Mouse (Mus musculus) liver, embryonic 12.5 days (tissue): Measurements from ENCODE around the gene Tpm3. TPM values are rescaled to one million over a fixed set of nuclear protein-coding genes. Genes with fewer than 3 reads are reported as not detected.

ENCODE experiments used
- ATAC-seq: fragments of 200-750 bp; cut with Nextera tagmentation; 2 replicates; pipeline ENCODE4 v1.8.0; 2017; ENCODE audit warnings: moderate number of reproducible peaks, mild to moderate bottlenecking, moderate library complexity
- H3K27ac ChIP-seq: fragments of 300-500 bp; sonication (generic); 2 replicates; pipeline ENCODE4 v1.5.1; 2016; ENCODE audit warnings: mild to moderate bottlenecking
- H3K27me3 ChIP-seq: fragments of 300-500 bp; sonication (generic); replicated peaks from 2 replicates; pipeline ENCODE4 v1.6.1; 2016; ENCODE audit warnings: mild to moderate bottlenecking, moderate library complexity
- H3K36me3 ChIP-seq: fragments of 300-500 bp; sonication (generic); 2 replicates; pipeline ENCODE4 v1.6.1; 2016; ENCODE audit warnings: mild to moderate bottlenecking, moderate library complexity
- H3K4me1 ChIP-seq: fragments of 300-500 bp; sonication (generic); 2 replicates; pipeline ENCODE4 v1.6.1; 2016
- H3K4me2 ChIP-seq: fragments of 300-500 bp; sonication (generic); 2 replicates; pipeline ENCODE4 v1.6.1; 2016; ENCODE audit warnings: mild to moderate bottlenecking, moderate library complexity
- H3K4me3 ChIP-seq: fragments of 300-500 bp; sonication (generic); 2 replicates; pipeline ENCODE4 v1.5.1; 2016; ENCODE audit warnings: mild to moderate bottlenecking, moderate library complexity
- H3K9ac ChIP-seq: fragments of 300-500 bp; sonication (generic); 2 replicates; pipeline ENCODE4 v1.6.1; 2016; ENCODE audit warnings: mild to moderate bottlenecking, moderate library complexity
- H3K9me3 ChIP-seq: fragments of 300-500 bp; sonication (generic); replicated peaks from 2 replicates; pipeline ENCODE4 v1.6.1; 2016; ENCODE audit warnings: mild to moderate bottlenecking, moderate library complexity
- WGBS: fragments of 180-500 bp; shearing (Covaris S2); methylation state at CpG from one replicate; pipeline ENCODE4 v1.1.7; 2016; ENCODE audit not compliant: insufficient replicate concordance; 5-methylcytosine and 5-hydroxymethylcytosine counted together
- polyA plus RNA-seq: library from polyadenylated mRNA; unstranded; fragments of >200 nt; fragmentation: Nextera tagmentation; extraction: Ambion mirVana; gene quantifications from 2 replicates; pipeline ENCODE4 v1.2.1, GENCODE M21; 2016

Tpm3 gene
- 299 and 315 TPM in 2 replicates for polyA plus RNA-seq

GRCm38 (mm10) chr3:90072294-90072693, at the start of gene Tpm3:
Gene Tpm3 (plus strand): TSS chr3:90072649.
- no peaks in the 10 kb centered on the region for H3K9me3 ChIP-seq
- H3K9ac ChIP-seq, result no peak within 1 kb of the TSS
- 42% methylated on average over 4 of the region's 4 CpGs for WGBS
- H3K36me3 ChIP-seq, result no peaks in the 10 kb centered on the region
- H3K27ac ChIP-seq, result no peak within 1 kb of the TSS
- H3K27me3 ChIP-seq, result peaks cover 4% of the 10 kb centered on the region; the same call in 1 of the 2 replicates
- no peak within 1 kb of the TSS for H3K4me3 ChIP-seq
- no peak within 1 kb of the TSS for H3K4me2 ChIP-seq
- no peak for ATAC-seq
- peaks cover 5% of the 10 kb centered on the region for H3K4me1 ChIP-seq

- Histone ChIP-seq H3K4me1 (no peaks in the 10 kb centered on the region), H3K9me3 (no peaks in the 10 kb centered on the region), H3K27me3 (no peaks in the 10 kb centered on the region), H3K4me2 (no peak overlapping the region), H3K27ac (no peak overlapping the region), H3K9ac (no peak overlapping the region), H3K4me3 (no peak overlapping the region), H3K36me3 (peaks cover 94% of the 10 kb centered on the region)
- WGBS, result 76% methylated on average over 2 of the region's 2 CpGs
- ATAC-seq, result no peak
Observed at GRCm38 (mm10) chr3:90034653-90035052, 37.8 kb upstream of the Tpm3 start.

GRCm38 (mm10) chr3:90036263-90036662, 36.2 kb upstream of the Tpm3 start:
- ATAC-seq, result no peak
- Histone ChIP-seq H3K27me3 (no peaks in the 10 kb centered on the region), H3K4me2 (no peak overlapping the region), H3K4me1 (no peaks in the 10 kb centered on the region), H3K27ac (no peak overlapping the region), H3K9ac (no peak overlapping the region), H3K9me3 (no peaks in the 10 kb centered on the region), H3K36me3 (peaks cover 92% of the 10 kb centered on the region), H3K4me3 (no peak overlapping the region)
- 90% methylated on average over 1 of the region's 1 CpGs for WGBS

- Histone ChIP-seq H3K27ac (no peak overlapping the region), H3K27me3 (no peaks in the 10 kb centered on the region), H3K36me3 (peaks cover 41% of the 10 kb centered on the region), H3K4me3 (no peak overlapping the region), H3K4me2 (no peak overlapping the region), H3K4me1 (peaks cover 35% of the 10 kb centered on the region), H3K9ac (no peak overlapping the region; the same call in 1 of the 2 replicates), H3K9me3 (no peaks in the 10 kb centered on the region)
- ATAC-seq, result no peak
- WGBS, result 81% methylated on average over 3 of the region's 3 CpGs
Observed at GRCm38 (mm10) chr3:90049691-90050090, 22.8 kb upstream of the Tpm3 start.

GRCm38 (mm10) chr3:90051441-90052350, 20.8 kb upstream of the Tpm3 start, which contains the start of gene 4933434E20Rik:
Gene 4933434E20Rik (plus strand): TSS chr3:90051636.
- under 1% methylated on average over 42 of the region's 43 CpGs for WGBS
- H3K4me2 ChIP-seq, result peak within 1 kb of the TSS; percentile 71
- H3K27ac ChIP-seq, result peak within 1 kb of the TSS; percentile 95
- ATAC-seq, result peak; percentile 71
- peaks cover 39% of the 10 kb centered on the region for H3K4me1 ChIP-seq
- H3K27me3 ChIP-seq, result no peaks in the 10 kb centered on the region
- no peaks in the 10 kb centered on the region for H3K9me3 ChIP-seq
- H3K36me3 ChIP-seq, result peaks cover 41% of the 10 kb centered on the region
- peak within 1 kb of the TSS; percentile 95 for H3K9ac ChIP-seq
- peak within 1 kb of the TSS; percentile 88 for H3K4me3 ChIP-seq

GRCm38 (mm10) chr3:90052351-90053241, 19.9 kb upstream of the Tpm3 start, which contains the start of gene Ubap2l:
Gene Ubap2l (minus strand): TSS chr3:90052628.
- peak within 1 kb of the TSS; percentile 95 for H3K9ac ChIP-seq
- peaks cover 38% of the 10 kb centered on the region for H3K4me1 ChIP-seq
- no peaks in the 10 kb centered on the region for H3K9me3 ChIP-seq
- peak; percentile 90 for ATAC-seq
- WGBS, result under 1% methylated on average over 72 of the region's 81 CpGs
- peaks cover 41% of the 10 kb centered on the region for H3K36me3 ChIP-seq
- peak within 1 kb of the TSS; percentile 88 for H3K4me3 ChIP-seq
- H3K27ac ChIP-seq, result peak within 1 kb of the TSS; percentile 95
- peak within 1 kb of the TSS; percentile 74 for H3K4me2 ChIP-seq
- H3K27me3 ChIP-seq, result no peaks in the 10 kb centered on the region

GRCm38 (mm10) chr3:90061549-90061948, 10.9 kb upstream of the Tpm3 start:
- no peaks in the 10 kb centered on the region for H3K9me3 ChIP-seq
- H3K4me1 ChIP-seq, result no peaks in the 10 kb centered on the region
- peaks cover 85% of the 10 kb centered on the region for H3K36me3 ChIP-seq
- no peaks in the 10 kb centered on the region for H3K27me3 ChIP-seq
- H3K9ac ChIP-seq, result no peak overlapping the region
- H3K4me3 ChIP-seq, result no peak overlapping the region
- no peak overlapping the region for H3K27ac ChIP-seq
- no peak overlapping the region for H3K4me2 ChIP-seq
- WGBS, result 85% methylated on average over 6 of the region's 6 CpGs
- no peak for ATAC-seq

GRCm38 (mm10) chr3:90062539-90062938, 9.9 kb upstream of the Tpm3 start:
- Histone ChIP-seq H3K27me3 (no peaks in the 10 kb centered on the region), H3K4me2 (no peak overlapping the region), H3K9me3 (no peaks in the 10 kb centered on the region), H3K4me3 (no peak overlapping the region), H3K4me1 (no peaks in the 10 kb centered on the region), H3K27ac (no peak overlapping the region), H3K9ac (no peak overlapping the region), H3K36me3 (peaks cover 77% of the 10 kb centered on the region)
- WGBS, result 75% methylated on average over 2 of the region's 2 CpGs
- no peak for ATAC-seq

- no peak overlapping the region for H3K9ac ChIP-seq
- H3K4me3 ChIP-seq, result no peak overlapping the region
- WGBS, result 65% methylated on average over 3 of the region's 3 CpGs
- no peak; the same call in 1 of the 2 replicates for ATAC-seq
- no peaks in the 10 kb centered on the region for H3K4me1 ChIP-seq
- H3K36me3 ChIP-seq, result peaks cover 64% of the 10 kb centered on the region
- H3K9me3 ChIP-seq, result no peaks in the 10 kb centered on the region
- no peak overlapping the region for H3K4me2 ChIP-seq
- no peak overlapping the region for H3K27ac ChIP-seq
- H3K27me3 ChIP-seq, result no peaks in the 10 kb centered on the region
Observed at GRCm38 (mm10) chr3:90064383-90064782, 8.1 kb upstream of the Tpm3 start.

- H3K9me3 ChIP-seq, result no peaks in the 10 kb centered on the region
- no peaks in the 10 kb centered on the region for H3K27me3 ChIP-seq
- no peak for ATAC-seq
- peaks cover 54% of the 10 kb centered on the region for H3K36me3 ChIP-seq
- no peak overlapping the region for H3K9ac ChIP-seq
- no peak overlapping the region for H3K27ac ChIP-seq
- no peaks in the 10 kb centered on the region; the same call in 1 of the 2 replicates for H3K4me1 ChIP-seq
- H3K4me2 ChIP-seq, result no peak overlapping the region
- no peak overlapping the region for H3K4me3 ChIP-seq
- WGBS, result 49% methylated on average over 3 of the region's 3 CpGs
Observed at GRCm38 (mm10) chr3:90065553-90065952, 6.9 kb upstream of the Tpm3 start.

GRCm38 (mm10) chr3:90067851-90068250, 4.6 kb upstream of the Tpm3 start:
- WGBS, result 79% methylated on average over 4 of the region's 4 CpGs
- Histone ChIP-seq H3K9ac (no peak overlapping the region), H3K4me1 (no peaks in the 10 kb centered on the region; the same call in 1 of the 2 replicates), H3K27ac (no peak overlapping the region), H3K4me2 (no peak overlapping the region), H3K9me3 (no peaks in the 10 kb centered on the region), H3K27me3 (peaks cover 4% of the 10 kb centered on the region; the same call in 1 of the 2 replicates), H3K4me3 (no peak overlapping the region), H3K36me3 (peaks cover 31% of the 10 kb centered on the region)
- no peak for ATAC-seq
